Mouse (Mus musculus) midbrain, embryonic 13.5 days (tissue): ENCODE measurements around the gene Fam170b. TPM values are rescaled to one million over a fixed set of nuclear protein-coding genes. Genes with fewer than 3 reads are reported as not detected.

ENCODE experiments used
- ATAC-seq: fragments of 200-750 bp; cut with Nextera tagmentation; 2 replicates; pipeline ENCODE4 v1.8.0; 2017; ENCODE audit warnings: mild to moderate bottlenecking, moderate TSS enrichment, moderate library complexity
- H3K27ac ChIP-seq: fragments of 300-500 bp; sonication (generic); 2 replicates; pipeline ENCODE4 v1.5.1; 2015; ENCODE audit warnings: inconsistent platforms, mild to moderate bottlenecking, moderate library complexity
- H3K27me3 ChIP-seq: fragments of 300-500 bp; sonication (generic); 2 replicates; pipeline ENCODE4 v1.6.1; 2015; ENCODE audit warnings: mild to moderate bottlenecking, inconsistent platforms
- H3K36me3 ChIP-seq: fragments of 300-500 bp; sonication (generic); 2 replicates; pipeline ENCODE4 v1.6.1; 2015; ENCODE audit warnings: mild to moderate bottlenecking, inconsistent platforms
- H3K4me1 ChIP-seq: fragments of 300-500 bp; sonication (generic); replicated peaks from 2 replicates; pipeline ENCODE4 v1.6.1; 2015; ENCODE audit warnings: inconsistent platforms
- H3K4me2 ChIP-seq: fragments of 300-500 bp; sonication (generic); replicated peaks from 2 replicates; pipeline ENCODE4 v1.6.1; 2015; ENCODE audit warnings: moderate library complexity, mild to moderate bottlenecking, inconsistent platforms
- H3K4me3 ChIP-seq: fragments of 300-500 bp; sonication (generic); replicated peaks from 2 replicates; pipeline ENCODE4 v1.5.1; 2015; ENCODE audit warnings: mild to moderate bottlenecking, inconsistent platforms
- H3K9ac ChIP-seq: fragments of 300-500 bp; sonication (generic); replicated peaks from 2 replicates; pipeline ENCODE4 v1.6.1; 2015; ENCODE audit warnings: mild to moderate bottlenecking, inconsistent platforms
- H3K9me3 ChIP-seq: fragments of 300-500 bp; sonication (generic); 2 replicates; pipeline ENCODE4 v1.6.1; 2016; ENCODE audit warnings: mild to moderate bottlenecking, inconsistent platforms
- WGBS: fragments of 180-500 bp; shearing (Covaris S2); methylation state at CpG from one replicate; pipeline ENCODE4 v1.1.7; 2015; 5-methylcytosine and 5-hydroxymethylcytosine counted together
- polyA plus RNA-seq: library from polyadenylated mRNA; unstranded; fragments of >200 nt; fragmentation: Nextera tagmentation; extraction: Ambion mirVana; gene quantifications from 2 replicates; pipeline ENCODE4 v1.2.1, GENCODE M21; 2015

The Fam170b gene
- polyA plus RNA-seq, 1 experiment from 2014 or later: not detected

- H3K4me2 ChIP-seq: no peak overlapping the region
- H3K27ac ChIP-seq: no peak overlapping the region
- WGBS: 77% methylated on average over 6 of the region's 6 CpGs
- H3K9ac ChIP-seq: no peak overlapping the region
- H3K4me1 ChIP-seq: no peaks in the 10 kb centered on the region
- no peaks in the 10 kb centered on the region for H3K27me3 ChIP-seq
- no peaks in the 10 kb centered on the region for H3K9me3 ChIP-seq
- H3K4me3 ChIP-seq: no peak overlapping the region
- no peak for ATAC-seq
- no peaks in the 10 kb centered on the region for H3K36me3 ChIP-seq
Measured at GRCm38 (mm10) chr14:32812429-32812828, 21.3 kb upstream of the Fam170b start.

DNA sequence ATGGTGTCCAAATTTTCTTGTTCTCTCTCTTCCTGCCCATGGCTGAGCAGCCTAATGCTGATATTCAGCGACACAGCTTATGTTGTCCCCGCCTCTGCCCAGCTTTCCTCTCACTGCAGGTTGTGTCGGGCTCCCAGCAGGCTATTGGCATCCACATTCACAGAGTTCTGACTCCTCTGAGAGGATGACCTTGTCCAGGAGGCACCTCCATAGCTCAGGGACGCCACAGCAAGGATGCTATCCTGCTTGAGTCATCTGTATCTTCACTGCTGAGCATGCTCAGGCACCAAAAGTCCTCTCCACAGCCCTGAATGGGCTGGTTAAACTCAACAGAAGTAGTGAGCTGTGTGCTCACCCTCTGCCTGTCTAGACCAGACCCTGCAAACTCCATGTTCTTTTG is 18.8 kb upstream of the Fam170b start:
- WGBS: 68% methylated on average over 4 of the region's 4 CpGs
- no peaks in the 10 kb centered on the region for H3K4me1 ChIP-seq
- no peak overlapping the region for H3K4me3 ChIP-seq
- H3K4me2 ChIP-seq: no peak overlapping the region
- no peak overlapping the region for H3K27ac ChIP-seq
- ATAC-seq: no peak
- H3K9ac ChIP-seq: no peak overlapping the region
- no peaks in the 10 kb centered on the region for H3K9me3 ChIP-seq
- no peaks in the 10 kb centered on the region for H3K36me3 ChIP-seq
- no peaks in the 10 kb centered on the region for H3K27me3 ChIP-seq

- H3K27ac ChIP-seq: no peak overlapping the region
- no peak overlapping the region for H3K4me3 ChIP-seq
- H3K4me2 ChIP-seq: no peak overlapping the region
- 73% methylated on average over 4 of the region's 4 CpGs for WGBS
- H3K9ac ChIP-seq: no peak overlapping the region
- no peaks in the 10 kb centered on the region for H3K4me1 ChIP-seq
- no peak for ATAC-seq
- H3K36me3 ChIP-seq: no peaks in the 10 kb centered on the region
- 0 out of 2 replicates have a peak, but pooled peaks cover 5% of the 10 kb centered on the region for H3K27me3 ChIP-seq
- H3K9me3 ChIP-seq: no peaks in the 10 kb centered on the region
Measured at GRCm38 (mm10) chr14:32816533-32816932, 17.2 kb upstream of the Fam170b start.

DNA sequence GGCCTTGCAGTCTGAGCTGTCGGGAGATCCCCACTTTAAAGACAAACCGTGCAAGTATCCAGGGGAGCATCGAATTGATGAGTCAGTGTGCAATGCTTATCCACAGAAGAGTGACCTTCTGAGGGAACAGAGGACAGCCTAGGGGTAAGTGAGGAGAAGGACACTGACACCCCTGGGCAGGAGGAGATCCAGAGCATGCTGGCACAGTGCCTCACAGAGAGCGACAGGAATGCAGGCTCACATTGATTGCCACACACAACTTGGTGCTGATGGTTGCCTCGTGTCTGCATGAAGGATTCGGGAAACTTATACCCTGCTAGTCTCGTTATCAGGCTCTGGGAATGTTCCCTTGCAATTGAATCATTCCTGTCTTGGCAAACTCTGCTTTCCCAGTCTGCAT is 16.5 kb upstream of the Fam170b start:
- Histone ChIP-seq H3K9me3 (no peaks in the 10 kb centered on the region), H3K9ac (no peak overlapping the region), H3K27me3 (0 out of 2 replicates have a peak, but pooled peaks cover 5% of the 10 kb centered on the region), H3K4me2 (no peak overlapping the region), H3K4me1 (no peaks in the 10 kb centered on the region), H3K36me3 (no peaks in the 10 kb centered on the region), H3K4me3 (no peak overlapping the region), H3K27ac (no peak overlapping the region)
- ATAC-seq: no peak
- 79% methylated on average over 7 of the region's 7 CpGs for WGBS

DNA sequence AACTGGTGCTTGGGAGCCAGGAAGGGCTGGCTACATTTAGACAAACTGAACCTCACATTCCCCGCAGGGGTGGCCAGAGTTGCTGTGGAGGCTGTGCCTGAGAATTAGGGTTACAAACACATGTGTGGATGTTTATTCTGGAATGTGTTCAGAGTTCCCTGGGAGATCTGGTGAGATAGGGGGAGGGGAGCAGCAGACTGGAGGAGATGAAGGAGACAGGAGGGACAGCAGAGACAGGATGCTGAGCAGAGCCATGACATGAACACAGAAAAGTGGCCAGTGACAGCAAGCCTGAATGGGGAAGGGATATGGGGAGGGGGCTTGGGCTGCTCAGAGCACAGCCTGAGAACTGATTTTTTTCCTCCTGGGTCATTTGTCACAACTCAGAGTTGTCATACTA is 14.5 kb upstream of the Fam170b start:
- H3K4me1 ChIP-seq: no peaks in the 10 kb centered on the region
- no peaks in the 10 kb centered on the region for H3K36me3 ChIP-seq
- no peak overlapping the region for H3K27ac ChIP-seq
- no peak overlapping the region for H3K4me2 ChIP-seq
- 0 out of 2 replicates have a peak, but pooled peaks cover 5% of the 10 kb centered on the region for H3K27me3 ChIP-seq
- ATAC-seq: no peak
- no peak overlapping the region for H3K4me3 ChIP-seq
- 78% methylated on average over 1 of the region's 1 CpGs for WGBS
- no peak overlapping the region for H3K9ac ChIP-seq
- H3K9me3 ChIP-seq: no peaks in the 10 kb centered on the region

DNA sequence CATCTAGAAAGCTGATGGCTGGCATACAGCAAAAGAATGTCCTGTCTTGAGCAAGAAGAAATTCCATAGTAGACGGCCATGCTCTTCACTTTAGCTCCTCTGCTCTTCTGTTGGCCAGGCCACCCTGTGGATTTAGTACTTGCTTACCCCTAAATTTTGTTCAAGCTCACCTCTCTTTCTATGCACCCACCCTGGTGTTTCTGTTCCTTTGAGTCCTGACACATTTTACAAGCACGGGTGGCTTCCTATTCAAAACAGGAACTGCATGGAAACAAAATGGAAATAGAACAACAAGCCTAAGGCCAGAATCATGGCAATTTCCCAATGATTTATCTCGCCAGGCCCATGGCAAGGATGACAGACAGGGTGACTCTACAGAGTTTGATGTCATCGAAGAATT is 10.9 kb upstream of the Fam170b start:
- H3K9ac ChIP-seq: no peak overlapping the region
- H3K4me2 ChIP-seq: no peak overlapping the region
- H3K27me3 ChIP-seq: 0 out of 2 replicates have a peak, but pooled peaks cover 5% of the 10 kb centered on the region
- no peak for ATAC-seq
- H3K4me3 ChIP-seq: no peak overlapping the region
- H3K9me3 ChIP-seq: no peaks in the 10 kb centered on the region
- H3K27ac ChIP-seq: no peak overlapping the region
- peaks cover 6% of the 10 kb centered on the region for H3K4me1 ChIP-seq
- no peaks in the 10 kb centered on the region for H3K36me3 ChIP-seq
- WGBS: 91% methylated on average over 4 of the region's 4 CpGs

DNA sequence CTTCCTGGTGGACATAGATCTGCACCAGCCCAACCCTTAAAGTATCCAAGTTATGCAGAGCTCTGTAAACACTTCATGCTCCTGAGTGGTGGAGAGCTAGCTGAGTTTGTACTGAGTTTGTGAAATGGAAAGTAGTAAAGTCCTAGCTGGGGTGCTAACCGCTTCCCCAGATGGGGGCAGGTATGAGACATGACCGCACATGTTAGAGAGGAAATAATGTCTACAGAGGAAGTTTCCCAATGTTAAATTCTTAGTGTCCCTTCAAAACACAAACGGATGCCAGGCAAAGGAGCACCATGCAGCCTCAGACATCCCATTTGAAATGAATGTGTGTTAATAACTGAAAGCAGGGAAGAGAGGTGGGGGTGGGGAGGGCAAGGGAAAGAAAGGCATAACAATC is 9.9 kb upstream of the Fam170b start:
- ATAC-seq: no peak
- WGBS: 89% methylated on average over 3 of the region's 3 CpGs
- H3K36me3 ChIP-seq: no peaks in the 10 kb centered on the region
- peaks cover 6% of the 10 kb centered on the region for H3K4me1 ChIP-seq
- no peak overlapping the region for H3K9ac ChIP-seq
- H3K4me3 ChIP-seq: no peak overlapping the region
- H3K9me3 ChIP-seq: no peaks in the 10 kb centered on the region
- H3K4me2 ChIP-seq: no peak overlapping the region
- 0 out of 2 replicates have a peak, but pooled peaks cover 5% of the 10 kb centered on the region for H3K27me3 ChIP-seq
- no peak overlapping the region for H3K27ac ChIP-seq

- ATAC-seq: no peak
- 65% methylated on average over 14 of the region's 14 CpGs for WGBS
- no peaks in the 10 kb centered on the region for H3K9me3 ChIP-seq
Measured at GRCm38 (mm10) chr14:32824267-32825150, 9.3 kb upstream of the Fam170b start.

GRCm38 (mm10) chr14:32825426-32826032 is 8.2 kb upstream of the Fam170b start:
- ATAC-seq: peak; percentile 69
- Histone ChIP-seq H3K27ac (no peak overlapping the region), H3K4me3 (no peak overlapping the region), H3K9ac (no peak overlapping the region), H3K4me1 (peaks cover 6% of the 10 kb centered on the region), H3K27me3 (0 out of 2 replicates have a peak, but pooled peaks cover 2% of the 10 kb centered on the region), H3K9me3 (no peaks in the 10 kb centered on the region), H3K36me3 (no peaks in the 10 kb centered on the region), H3K4me2 (peak overlapping the region; percentile 20)
- WGBS: 10% methylated on average over 11 of the region's 11 CpGs

More at GRCm38 (mm10) chr14:32824267-32825150, 9.3 kb upstream of the Fam170b start:
- Histone ChIP-seq H3K4me2 (no peak overlapping the region), H3K27me3 (0 out of 2 replicates have a peak, but pooled peaks cover 5% of the 10 kb centered on the region), H3K9ac (no peak overlapping the region), H3K36me3 (no peaks in the 10 kb centered on the region), H3K4me3 (no peak overlapping the region), H3K27ac (no peak overlapping the region), H3K4me1 (peaks cover 6% of the 10 kb centered on the region)

- Histone ChIP-seq H3K4me1 (peaks cover 6% of the 10 kb centered on the region), H3K36me3 (no peaks in the 10 kb centered on the region), H3K27ac (no peak overlapping the region), H3K9ac (no peak overlapping the region), H3K27me3 (no peaks in the 10 kb centered on the region), H3K4me2 (no peak overlapping the region), H3K9me3 (0 out of 2 replicates have a peak, but pooled peaks cover 5% of the 10 kb centered on the region), H3K4me3 (no peak overlapping the region)
- no peak for ATAC-seq
- 67% methylated on average over 4 of the region's 4 CpGs for WGBS
Measured at GRCm38 (mm10) chr14:32827165-32827564, 6.6 kb upstream of the Fam170b start.

- Histone ChIP-seq H3K36me3 (no peaks in the 10 kb centered on the region), H3K9ac (no peak overlapping the region), H3K9me3 (0 out of 2 replicates have a peak, but pooled peaks cover 5% of the 10 kb centered on the region), H3K4me2 (no peak overlapping the region), H3K4me1 (peaks cover 6% of the 10 kb centered on the region), H3K27me3 (no peaks in the 10 kb centered on the region), H3K27ac (no peak overlapping the region), H3K4me3 (no peak overlapping the region)
- no peak for ATAC-seq
- WGBS: 60% methylated on average over 6 of the region's 6 CpGs
Measured at GRCm38 (mm10) chr14:32827994-32828650, 5.6 kb upstream of the Fam170b start.

- Histone ChIP-seq H3K27me3 (no peaks in the 10 kb centered on the region), H3K27ac (no peak overlapping the region), H3K9ac (no peak overlapping the region), H3K4me2 (no peak overlapping the region), H3K9me3 (0 out of 2 replicates have a peak, but pooled peaks cover 5% of the 10 kb centered on the region), H3K4me1 (no peaks in the 10 kb centered on the region), H3K36me3 (no peaks in the 10 kb centered on the region), H3K4me3 (no peak overlapping the region)
- WGBS: 93% methylated on average over 14 of the region's 14 CpGs
- no peak for ATAC-seq
Measured at GRCm38 (mm10) chr14:32835181-32835580, 1.4 kb downstream of the Fam170b start.
